Mouse (Mus musculus): ENCODE measurements around the gene Faf1.

The Faf1 gene

GRCm38 (mm10) chr4:109904487-109904886 is 228.1 kb downstream of the Faf1 start:
- DNase-seq (ENCODE audit: low spot score in 2 of 2), result no peak

GRCm38 (mm10) chr4:109929058-109929457 is 252.7 kb downstream of the Faf1 start:
- no peak for DNase-seq (ENCODE audit: low spot score in 2 of 2)

GRCm38 (mm10) chr4:109930445-109930844 is 254.1 kb downstream of the Faf1 start:
- no peak for DNase-seq (ENCODE audit: low spot score in 2 of 2)

- DNase-seq (ENCODE audit: low spot score in 2 of 2), result no peak
Observed at GRCm38 (mm10) chr4:109930935-109931334, 254.5 kb downstream of the Faf1 start.

- no peak for DNase-seq (ENCODE audit: low spot score in 2 of 2)
Observed at GRCm38 (mm10) chr4:109936557-109936956, 260.2 kb downstream of the Faf1 start.

GRCm38 (mm10) chr4:109939291-109939690 is 262.9 kb downstream of the Faf1 start:
- DNase-seq (ENCODE audit: low spot score in 2 of 2), result no peak

- no peak for DNase-seq (ENCODE audit: low spot score in 2 of 2)
Observed at GRCm38 (mm10) chr4:109945554-109945953, 269.2 kb downstream of the Faf1 start.

GRCm38 (mm10) chr4:109949307-109949706 is 272.9 kb downstream of the Faf1 start:
- DNase-seq (ENCODE audit: low spot score in 2 of 2), result no peak

GRCm38 (mm10) chr4:109953509-109953908 is 277.1 kb downstream of the Faf1 start:
- no peak for DNase-seq (ENCODE audit: low spot score in 2 of 2)

- no peak for DNase-seq (ENCODE audit: low spot score in 2 of 2)
Observed at GRCm38 (mm10) chr4:109960201-109960935, 284.0 kb downstream of the Faf1 start.

GRCm38 (mm10) chr4:109963570-109964279 is 287.3 kb downstream of the Faf1 start:
- DNase-seq (ENCODE audit: low spot score in 2 of 2), result no peak

- DNase-seq (ENCODE audit: low spot score in 2 of 2), result no peak
Observed at GRCm38 (mm10) chr4:109969561-109969960, 293.2 kb downstream of the Faf1 start.

GRCm38 (mm10) chr4:109973991-109974654 is 297.7 kb downstream of the Faf1 start:
- no peak for DNase-seq (ENCODE audit: low spot score in 2 of 2)

- DNase-seq (ENCODE audit: low spot score in 2 of 2), result no peak
Observed at GRCm38 (mm10) chr4:109974655-109975380, 298.4 kb downstream of the Faf1 start.

- DNase-seq (ENCODE audit: low spot score in 2 of 2), result no peak
Observed at GRCm38 (mm10) chr4:109975381-109976240, 299.2 kb downstream of the Faf1 start.

GRCm38 (mm10) chr4:109976273-109977147 is 300.1 kb downstream of the Faf1 start:
- no peak for DNase-seq (ENCODE audit: low spot score in 2 of 2)

GRCm38 (mm10) chr4:109977148-109978067 is 301.0 kb downstream of the Faf1 start, which contains the start of gene Dmrta2:
TSS of gene Dmrta2 (plus strand) at chr4:109978053.
- peak in 1 of 2 experiments; percentile 49 for DNase-seq (ENCODE audit: low spot score in 2 of 2)

- no peak for DNase-seq (ENCODE audit: low spot score in 2 of 2)
Observed at GRCm38 (mm10) chr4:109978068-109978857, 301.9 kb downstream of the Faf1 start.
